Mouse (Mus musculus) embryonic facial prominence, embryonic 12.5 days (tissue): Measurements from ENCODE around the gene Gm11444. TPM values are rescaled to one million over a fixed set of nuclear protein-coding genes. Genes with fewer than 3 reads are reported as not detected.

Experiments used
- ATAC-seq: fragments of 200-750 bp; cut with Nextera tagmentation; 2 replicates; pipeline ENCODE4 v1.8.0; 2017; ENCODE audit not compliant: insufficient number of reproducible peaks, insufficient read depth, low FRiP score, low TSS enrichment
- H3K27ac ChIP-seq: fragments of 300-500 bp; sonication (generic); 2 replicates; pipeline ENCODE4 v1.5.1; 2016; ENCODE audit warnings: mild to moderate bottlenecking
- H3K27me3 ChIP-seq: fragments of 300-500 bp; sonication (generic); 2 replicates; pipeline ENCODE4 v1.6.1; 2016; ENCODE audit warnings: mild to moderate bottlenecking, moderate library complexity
- H3K36me3 ChIP-seq: fragments of 300-500 bp; sonication (generic); 2 replicates; pipeline ENCODE4 v1.6.1; 2016; ENCODE audit warnings: mild to moderate bottlenecking
- H3K4me1 ChIP-seq: fragments of 300-500 bp; sonication (generic); 2 replicates; pipeline ENCODE4 v1.6.1; 2016
- H3K4me2 ChIP-seq: fragments of 300-500 bp; sonication (generic); replicated peaks from 2 replicates; pipeline ENCODE4 v1.6.1; 2016; ENCODE audit warnings: mild to moderate bottlenecking, moderate library complexity
- H3K4me3 ChIP-seq: fragments of 300-500 bp; sonication (generic); 2 replicates; pipeline ENCODE4 v1.5.1; 2016; ENCODE audit warnings: mild to moderate bottlenecking
- H3K9ac ChIP-seq: fragments of 300-500 bp; sonication (generic); 2 replicates; pipeline ENCODE4 v1.6.1; 2016; ENCODE audit warnings: mild to moderate bottlenecking, moderate library complexity
- H3K9me3 ChIP-seq: fragments of 300-500 bp; sonication (generic); 2 replicates; pipeline ENCODE4 v1.6.1; 2016; ENCODE audit warnings: mild to moderate bottlenecking, moderate library complexity
- WGBS: fragments of 180-500 bp; shearing (Covaris S2); methylation state at CpG from one replicate; pipeline ENCODE4 v1.1.7; 2016; 5-methylcytosine and 5-hydroxymethylcytosine counted together
- polyA plus RNA-seq: library from polyadenylated mRNA; unstranded; fragments of >200 nt; fragmentation: Nextera tagmentation; extraction: Ambion mirVana; gene quantifications from 2 replicates; pipeline ENCODE4 v1.2.1, GENCODE M21; 2016

Gene Gm11444
- polyA plus RNA-seq, 1 experiment from 2014 or later: not detected

DNA sequence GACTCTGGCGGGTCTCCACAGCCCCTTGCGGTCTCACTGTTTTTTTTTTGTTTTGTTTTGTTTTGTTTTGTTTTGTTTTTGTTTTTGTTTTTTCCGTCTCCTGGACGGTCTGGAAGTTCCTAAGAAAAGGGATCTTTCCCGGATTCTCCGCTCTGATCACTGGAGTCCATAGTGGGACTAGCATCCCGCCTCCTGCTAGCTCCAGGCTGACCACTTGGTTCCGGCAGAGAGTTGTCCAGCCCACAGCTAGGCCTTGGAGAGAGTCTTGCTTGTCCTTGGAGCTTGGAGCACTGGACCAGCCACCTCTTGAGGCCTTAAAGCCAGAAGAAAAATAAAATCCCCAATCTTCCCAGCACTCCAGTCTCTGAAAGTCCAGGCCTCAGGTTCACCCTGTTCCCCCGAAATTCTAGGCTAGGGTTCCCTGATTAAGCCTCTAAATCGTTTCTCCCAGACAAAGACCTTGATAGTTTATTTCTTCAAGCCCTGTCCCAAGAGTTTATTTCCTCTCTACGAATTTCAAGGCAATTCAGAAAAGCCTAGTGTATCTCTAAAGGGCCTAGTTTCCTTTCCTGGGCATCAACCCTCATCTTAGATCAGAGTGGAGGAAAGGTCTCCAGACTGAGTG, 16.3 kb downstream of the Gm11444 start:
- Histone ChIP-seq H3K9ac (peak overlapping the region; percentile 99), H3K9me3 (no peaks in the 10 kb centered on the region), H3K4me1 (peaks cover 34% of the 10 kb centered on the region), H3K4me3 (peak overlapping the region; percentile 54), H3K27ac (peak overlapping the region; percentile 98), H3K4me2 (peak overlapping the region; percentile 72), H3K36me3 (peaks cover 22% of the 10 kb centered on the region), H3K27me3 (peaks cover 35% of the 10 kb centered on the region)
- WGBS: 3% methylated on average over 11 of the region's 11 CpGs
- ATAC-seq: no peak

DNA sequence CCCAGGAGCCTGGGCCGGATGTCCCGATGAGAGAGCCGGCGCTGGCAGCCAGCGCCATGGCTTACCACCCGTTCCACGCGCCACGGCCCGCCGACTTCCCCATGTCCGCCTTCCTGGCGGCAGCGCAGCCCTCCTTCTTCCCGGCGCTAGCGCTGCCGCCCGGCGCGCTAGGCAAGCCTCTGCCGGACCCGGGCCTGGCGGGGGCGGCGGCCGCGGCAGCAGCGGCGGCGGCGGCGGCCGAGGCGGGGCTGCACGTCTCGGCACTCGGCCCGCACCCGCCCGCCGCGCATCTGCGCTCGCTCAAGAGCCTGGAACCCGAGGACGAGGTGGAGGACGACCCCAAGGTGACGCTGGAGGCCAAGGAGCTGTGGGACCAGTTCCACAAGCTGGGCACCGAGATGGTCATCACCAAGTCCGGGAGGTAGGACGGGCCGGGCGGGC, 17.0 kb downstream of the Gm11444 start:
- peak overlapping the region; percentile 98 for H3K27ac ChIP-seq
- H3K4me3 ChIP-seq: peak overlapping the region; percentile 54
- peak overlapping the region; percentile 72 for H3K4me2 ChIP-seq
- WGBS: under 1% methylated on average over 38 of the region's 54 CpGs
- H3K9ac ChIP-seq: peak overlapping the region; percentile 99
- peaks cover 40% of the 10 kb centered on the region for H3K27me3 ChIP-seq
- peaks cover 40% of the 10 kb centered on the region for H3K4me1 ChIP-seq
- no peaks in the 10 kb centered on the region for H3K9me3 ChIP-seq
- H3K36me3 ChIP-seq: peaks cover 17% of the 10 kb centered on the region
- no peak for ATAC-seq

DNA sequence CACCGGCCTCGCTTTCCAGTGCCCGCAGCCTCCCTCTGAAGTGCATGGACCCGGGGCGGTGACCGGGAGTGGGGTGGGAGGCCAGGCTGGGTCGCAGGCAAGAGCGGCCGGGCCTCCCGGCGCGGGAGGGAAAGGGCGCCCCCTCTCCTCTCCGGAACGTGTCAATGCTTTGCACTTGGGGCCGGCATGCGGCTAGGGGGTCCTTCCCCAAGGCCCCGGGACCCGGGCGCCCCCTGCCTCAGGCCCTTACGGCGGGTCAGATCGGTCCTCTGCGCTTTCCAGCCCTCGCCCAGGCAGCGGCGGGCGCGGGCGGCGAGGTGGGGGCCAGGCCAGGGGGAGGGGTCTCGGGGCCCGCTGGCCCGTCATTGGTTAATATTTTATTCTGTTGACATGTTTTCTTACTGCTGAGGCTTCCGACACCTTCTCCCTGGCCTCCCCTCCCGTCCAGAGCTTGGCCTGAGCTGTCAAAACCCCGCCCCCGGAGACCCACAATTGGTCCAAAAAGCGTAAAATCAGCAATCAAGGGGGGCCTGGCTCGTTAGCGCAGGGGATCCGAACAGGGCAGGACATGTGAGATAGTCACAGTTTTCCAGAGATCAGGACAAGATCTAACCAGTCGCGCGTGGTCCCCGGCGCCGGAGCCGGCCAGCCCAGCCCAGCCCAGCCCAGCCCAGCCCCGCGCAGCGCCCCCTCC, 17.8 kb downstream of the Gm11444 start, which contains the start of gene Tbx2:
TSS of gene Tbx2 (plus strand) at position 321 of the 694 bp plus-strand sequence.
- peaks cover 42% of the 10 kb centered on the region for H3K4me1 ChIP-seq
- ATAC-seq: peak; percentile 81
- peaks cover 10% of the 10 kb centered on the region; the same call in 1 of the 2 replicates for H3K36me3 ChIP-seq
- H3K4me3 ChIP-seq: peak within 1 kb of the TSS; percentile 54
- WGBS: under 1% methylated on average over 48 of the region's 52 CpGs
- H3K9ac ChIP-seq: peak within 1 kb of the TSS; percentile 99
- H3K4me2 ChIP-seq: peak within 1 kb of the TSS; percentile 72
- peaks cover 45% of the 10 kb centered on the region for H3K27me3 ChIP-seq
- no peaks in the 10 kb centered on the region for H3K9me3 ChIP-seq
- H3K27ac ChIP-seq: peak within 1 kb of the TSS; percentile 98

DNA sequence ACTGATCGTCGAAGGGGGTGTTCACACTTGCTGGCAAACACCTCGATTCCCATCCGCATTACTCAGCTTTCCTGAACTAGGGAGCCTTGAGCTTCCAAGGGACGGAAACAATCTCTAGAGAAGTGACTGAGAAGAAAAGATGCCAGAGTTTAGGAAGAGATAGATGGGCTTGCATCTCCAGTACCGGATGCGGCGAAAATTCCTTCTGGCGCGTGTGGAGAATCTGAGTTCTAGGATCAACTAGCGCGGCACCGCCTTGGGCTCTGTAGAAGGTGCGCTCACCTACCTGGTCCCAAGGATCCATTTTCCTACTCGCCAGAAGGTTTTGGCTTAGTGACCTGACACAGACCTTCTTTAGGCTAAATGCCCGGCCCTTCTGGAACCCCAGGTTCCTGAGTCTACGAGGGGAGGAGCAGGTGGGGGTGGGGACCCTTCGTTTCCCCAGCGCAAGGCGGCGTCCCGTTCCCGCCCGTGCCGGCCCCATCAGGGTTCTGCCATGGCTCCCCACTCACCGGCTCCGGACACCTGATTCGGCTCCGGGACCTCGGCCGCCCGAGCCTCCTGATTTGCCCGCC, 18.4 kb downstream of the Gm11444 start:
- Histone ChIP-seq H3K27ac (peak overlapping the region; percentile 98), H3K4me2 (peak overlapping the region; percentile 72), H3K9ac (peak overlapping the region; percentile 99), H3K4me3 (peak overlapping the region; percentile 54), H3K4me1 (peaks cover 43% of the 10 kb centered on the region), H3K36me3 (peaks cover 6% of the 10 kb centered on the region; the same call in 1 of the 2 replicates), H3K9me3 (no peaks in the 10 kb centered on the region), H3K27me3 (peaks cover 46% of the 10 kb centered on the region)
- ATAC-seq: 0 out of 2 replicates have a peak, but pooled peaks have one; percentile 9
- WGBS: under 1% methylated on average over 33 of the region's 33 CpGs

DNA sequence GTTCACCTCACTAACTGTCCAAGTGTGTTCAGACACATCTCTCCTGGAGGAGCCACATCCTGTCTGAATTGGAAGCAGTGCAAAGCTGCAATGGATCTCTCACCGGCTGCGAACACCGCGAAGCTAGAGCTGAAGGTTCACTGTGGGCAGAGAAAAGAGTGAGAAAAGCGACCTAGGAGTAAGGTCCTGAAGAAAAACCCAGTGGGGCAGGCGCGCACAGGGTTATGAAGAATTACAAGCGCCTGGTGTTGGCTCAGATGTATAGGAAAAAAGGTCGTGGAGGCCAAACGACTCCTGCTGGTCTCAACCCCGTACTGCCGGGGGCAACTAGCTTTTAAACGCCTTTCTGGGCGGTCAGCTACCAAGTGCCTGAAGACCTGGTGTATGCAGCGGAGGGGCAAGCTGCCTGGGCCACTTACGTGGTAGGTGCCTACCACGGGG, 19.2 kb downstream of the Gm11444 start:
- Histone ChIP-seq H3K4me1 (peaks cover 45% of the 10 kb centered on the region), H3K9me3 (no peaks in the 10 kb centered on the region), H3K4me3 (peak overlapping the region; percentile 54), H3K9ac (peak overlapping the region; percentile 99), H3K4me2 (peak overlapping the region; percentile 72), H3K27me3 (peaks cover 49% of the 10 kb centered on the region), H3K27ac (peak overlapping the region; percentile 98), H3K36me3 (peaks cover 3% of the 10 kb centered on the region; the same call in 1 of the 2 replicates)
- under 1% methylated on average over 17 of the region's 17 CpGs for WGBS
- ATAC-seq: no peak

DNA sequence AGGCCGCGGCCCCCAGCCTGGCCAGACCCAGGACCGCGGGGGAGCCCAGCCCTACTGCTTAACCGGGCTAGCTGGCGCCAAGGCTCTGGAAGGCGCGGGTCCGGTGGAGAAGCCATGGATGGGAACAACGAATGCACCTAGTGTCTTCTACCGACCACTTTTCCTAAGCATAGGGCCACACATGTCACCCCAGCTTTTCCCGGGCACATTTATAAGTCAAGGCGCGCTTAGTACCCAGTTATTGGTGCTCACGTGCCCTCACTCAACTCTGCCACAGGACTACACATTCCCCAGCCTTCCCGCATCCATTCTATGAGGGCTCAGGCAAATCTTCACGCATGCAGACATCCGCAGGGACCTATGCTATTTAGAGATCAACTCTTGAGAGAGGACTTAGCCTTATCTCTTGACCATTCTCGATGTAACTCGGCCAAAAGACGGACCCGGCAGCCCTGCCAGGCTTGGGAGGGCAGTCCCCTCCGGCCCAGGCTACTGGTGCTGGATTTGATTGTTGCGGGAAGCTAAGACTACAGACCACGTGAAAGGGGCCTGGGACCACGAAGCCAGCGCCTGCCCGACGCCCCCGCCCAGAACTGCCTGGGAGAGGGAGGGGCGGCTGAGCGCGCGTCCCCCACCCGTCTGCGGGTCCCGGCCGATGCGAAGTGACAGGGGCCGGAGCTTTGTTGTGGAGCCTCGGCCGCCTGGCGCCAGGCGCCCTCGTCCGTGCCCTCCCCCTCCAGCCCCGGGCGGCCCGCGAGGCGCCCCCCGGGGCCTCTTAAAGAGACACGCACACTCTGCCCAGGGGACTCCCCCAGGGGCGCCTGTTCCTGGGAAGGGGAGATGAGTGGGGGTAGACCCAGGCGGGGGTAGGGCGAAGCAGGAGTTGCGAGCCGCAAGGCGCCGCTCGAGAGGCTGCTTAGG, 20.4 kb downstream of the Gm11444 start:
- H3K27ac ChIP-seq: peak overlapping the region; percentile 98
- H3K4me1 ChIP-seq: peaks cover 52% of the 10 kb centered on the region

DNA sequence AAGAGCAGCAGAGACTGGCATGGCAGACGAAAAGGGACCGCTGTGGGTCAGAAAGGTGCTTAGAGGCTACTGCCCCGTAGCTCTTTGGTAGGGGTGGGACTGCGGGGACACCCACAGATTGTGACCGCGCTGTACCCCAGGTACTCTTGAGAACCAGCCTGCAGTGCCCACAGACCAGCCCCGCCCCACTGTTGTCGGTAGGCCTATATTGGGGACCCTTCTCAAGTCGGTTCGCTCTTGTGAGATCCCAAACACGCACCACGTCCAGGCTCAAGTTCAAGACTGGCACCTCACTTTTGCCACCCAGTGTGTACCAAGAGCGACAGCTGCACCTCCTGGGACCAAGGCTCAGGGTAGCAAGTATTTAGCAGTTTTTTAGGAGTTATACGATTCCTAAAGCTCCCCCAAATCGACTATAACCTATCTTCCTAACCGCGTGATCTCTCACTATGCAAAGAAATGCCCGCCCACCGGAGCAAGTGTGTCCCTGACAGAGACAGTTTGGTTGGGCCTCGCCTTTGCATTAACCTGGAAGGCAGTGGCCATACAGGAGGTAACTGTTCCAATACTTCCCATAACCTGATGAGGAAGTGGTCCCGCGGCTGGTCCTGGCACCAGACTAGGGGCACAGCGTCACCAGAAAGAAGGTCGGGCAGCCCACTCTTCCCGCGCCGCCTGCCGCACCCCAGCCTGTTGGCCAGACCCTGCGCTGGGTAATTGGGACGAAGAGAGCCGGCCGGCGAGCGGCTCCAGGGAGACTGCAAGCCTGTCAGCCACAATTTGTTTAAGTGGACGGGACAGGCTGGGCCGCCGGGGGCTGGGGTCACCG, 21.2 kb downstream of the Gm11444 start:
- no peak for ATAC-seq
- peak overlapping the region; percentile 54 for H3K4me3 ChIP-seq
- H3K9ac ChIP-seq: peak overlapping the region; percentile 99

More for the DNA sequence above, 20.4 kb downstream of the Gm11444 start:
- Histone ChIP-seq H3K9ac (peak overlapping the region; percentile 99), H3K36me3 (no peaks in the 10 kb centered on the region), H3K4me2 (peak overlapping the region; percentile 72), H3K9me3 (no peaks in the 10 kb centered on the region), H3K27me3 (peaks cover 56% of the 10 kb centered on the region), H3K4me3 (peak overlapping the region; percentile 54)
- WGBS: under 1% methylated on average over 57 of the region's 61 CpGs
- no peak for ATAC-seq

DNA sequence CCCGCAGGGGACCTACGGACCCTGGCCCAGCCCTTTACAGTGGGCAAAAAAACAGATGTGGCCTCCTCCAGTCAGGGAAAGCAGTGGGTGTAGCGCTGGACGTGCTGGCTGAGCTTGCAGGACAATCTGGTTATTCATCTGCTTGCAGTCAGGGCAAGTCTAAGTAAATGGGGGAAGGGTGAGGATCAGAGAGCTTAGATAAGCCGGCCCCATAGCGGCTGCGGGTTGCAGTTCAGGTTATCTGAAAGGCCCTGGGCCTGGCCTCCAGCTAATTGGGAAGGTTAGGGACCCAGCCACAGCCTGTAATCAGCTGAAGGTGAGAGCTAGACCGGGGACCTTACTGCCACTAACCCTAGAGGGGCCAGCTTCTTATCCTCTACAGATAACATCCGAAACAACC, 22.8 kb downstream of the Gm11444 start:
- no peaks in the 10 kb centered on the region for H3K36me3 ChIP-seq
- 9% methylated on average over 9 of the region's 9 CpGs for WGBS
- no peak overlapping the region; the same call in 1 of the 2 replicates for H3K27ac ChIP-seq
- 0 out of 2 replicates have a peak overlapping the region, but pooled peaks have one; percentile 13 for H3K4me2 ChIP-seq
- no peak for ATAC-seq
- no peak overlapping the region for H3K4me3 ChIP-seq
- peaks cover 56% of the 10 kb centered on the region for H3K27me3 ChIP-seq
- no peak overlapping the region for H3K9ac ChIP-seq
- no peaks in the 10 kb centered on the region for H3K9me3 ChIP-seq
- H3K4me1 ChIP-seq: peaks cover 61% of the 10 kb centered on the region

More for the DNA sequence above, 21.2 kb downstream of the Gm11444 start:
- peaks cover 54% of the 10 kb centered on the region for H3K4me1 ChIP-seq
- H3K9me3 ChIP-seq: no peaks in the 10 kb centered on the region
- peak overlapping the region; percentile 72 for H3K4me2 ChIP-seq
- H3K36me3 ChIP-seq: no peaks in the 10 kb centered on the region
- peak overlapping the region; percentile 98 for H3K27ac ChIP-seq
- WGBS: 8% methylated on average over 38 of the region's 38 CpGs
- peaks cover 56% of the 10 kb centered on the region for H3K27me3 ChIP-seq

DNA sequence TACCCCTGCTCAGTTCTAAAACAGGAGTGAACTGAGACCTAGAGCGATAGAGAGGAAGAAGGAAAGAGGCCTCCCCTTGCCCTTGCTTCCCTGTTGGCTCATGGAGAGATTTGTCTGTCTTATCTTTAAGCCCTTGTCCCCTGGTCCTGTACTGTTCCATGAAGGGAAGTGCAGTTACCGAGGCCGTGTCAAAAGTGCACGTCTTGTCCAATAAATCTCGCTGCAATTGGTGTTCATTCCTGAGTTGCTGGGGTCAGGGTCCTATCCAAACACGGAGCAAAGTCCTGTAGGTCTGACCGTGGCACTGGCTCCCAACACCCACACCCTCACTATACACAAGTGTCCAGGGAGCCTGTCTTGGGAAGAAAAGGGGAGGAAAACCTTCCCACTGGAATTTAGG, 24.3 kb downstream of the Gm11444 start:
- H3K9me3 ChIP-seq: no peaks in the 10 kb centered on the region
- no peak overlapping the region for H3K4me3 ChIP-seq
- H3K4me1 ChIP-seq: peaks cover 64% of the 10 kb centered on the region
- no peak for ATAC-seq
- peaks cover 52% of the 10 kb centered on the region for H3K27me3 ChIP-seq
- 63% methylated on average over 7 of the region's 7 CpGs for WGBS
- H3K36me3 ChIP-seq: no peaks in the 10 kb centered on the region
- H3K27ac ChIP-seq: no peak overlapping the region
- H3K9ac ChIP-seq: no peak overlapping the region
- H3K4me2 ChIP-seq: no peak overlapping the region

DNA sequence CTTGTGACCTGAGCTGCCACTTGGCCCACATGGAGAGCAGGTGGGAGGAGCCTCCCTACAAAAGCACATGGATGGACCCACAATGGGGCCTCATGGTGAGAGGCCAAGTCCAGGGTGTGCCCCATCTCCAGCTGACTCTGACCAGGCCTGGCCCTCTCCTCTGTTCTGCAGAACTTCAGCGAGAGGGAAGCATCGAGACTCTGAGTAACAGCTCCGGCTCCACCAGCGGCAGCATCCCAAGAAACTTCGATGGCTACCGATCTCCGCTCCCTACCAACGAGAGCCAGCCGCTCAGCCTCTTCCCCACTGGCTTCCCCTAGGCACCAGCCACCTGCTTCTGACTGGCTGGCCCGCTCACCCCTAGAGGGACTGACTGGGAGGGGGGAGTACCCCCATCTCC, 25.1 kb downstream of the Gm11444 start:
- 71% methylated on average over 10 of the region's 10 CpGs for WGBS
- H3K9me3 ChIP-seq: no peaks in the 10 kb centered on the region
- no peak for ATAC-seq
- H3K27me3 ChIP-seq: peaks cover 49% of the 10 kb centered on the region
- no peak overlapping the region for H3K9ac ChIP-seq
- no peak overlapping the region for H3K27ac ChIP-seq
- no peak overlapping the region for H3K4me2 ChIP-seq
- H3K4me3 ChIP-seq: no peak overlapping the region
- peaks cover 56% of the 10 kb centered on the region for H3K4me1 ChIP-seq
- no peaks in the 10 kb centered on the region for H3K36me3 ChIP-seq
